Mouse (Mus musculus) E14TG2a.4 (cell line): ENCODE results near the gene Dctn5.
"Not testable (repeated sequence)": the region's sequence is repeated elsewhere in the genome, so short reads cannot be mapped to it uniquely, and the experiment has no call there.

Source experiments
- H3K27me3 ChIP-seq: 2 replicates; pipeline ENCODE4 v1.6.1; 2014; ENCODE audit warnings: low read length, control low read depth; ENCODE audit not compliant: insufficient read depth
- H3K36me3 ChIP-seq: 2 replicates; pipeline ENCODE4 v1.6.1; 2014; ENCODE audit warnings: low read length, control low read depth; ENCODE audit not compliant: insufficient read depth
- H3K4me1 ChIP-seq: replicated peaks from 2 replicates; pipeline ENCODE4 v1.6.1; 2014; ENCODE audit warnings: low read depth, low read length, control low read depth
- H3K4me3 ChIP-seq: replicated peaks from 2 replicates; pipeline ENCODE4 v1.5.1; 2014; ENCODE audit warnings: mild to moderate bottlenecking, low read length
- H3K9me3 ChIP-seq: 2 replicates; pipeline ENCODE4 v1.6.1; 2014; ENCODE audit warnings: low read length, control low read depth
- CTCF ChIP-seq: conservative IDR thresholded peaks from 2 replicates; pipeline ENCODE4 v1.5.1; 2014; ENCODE audit warnings: low read length
- NANOG ChIP-seq: IDR thresholded peaks from 2 replicates; pipeline ENCODE4 v1.6.1; 2014; ENCODE audit warnings: borderline replicate concordance, low read length, mixed read lengths
- POU5F1 ChIP-seq: IDR thresholded peaks from 2 replicates; pipeline ENCODE4 v1.6.1; 2014; ENCODE audit warnings: low read length, borderline replicate concordance

The Dctn5 gene

GRCm38 (mm10) chr7:122132497-122133337 lies at the start of gene Dctn5, which contains the start of gene Palb2:
Gene Dctn5, plus strand, starts transcription at chr7:122133041.
Gene Palb2, minus strand, starts transcription at chr7:122132985.
- no peak for TF ChIP-seq NANOG
- TF ChIP-seq POU5F1 = no peak
- TF ChIP-seq CTCF = no peak
- Histone ChIP-seq H3K4me3 (peak within 1 kb of the TSS; percentile 97), H3K4me1 (peaks cover 21% of the 10 kb centered on the region), H3K27me3 (no peaks in the 10 kb centered on the region), H3K36me3 (peaks cover 62% of the 10 kb centered on the region), H3K9me3 (no peaks in the 10 kb centered on the region)

- no peak overlapping the region for H3K4me3 ChIP-seq
- H3K9me3 ChIP-seq = no peaks in the 10 kb centered on the region
- H3K27me3 ChIP-seq = no peaks in the 10 kb centered on the region
- TF ChIP-seq NANOG (no peak), CTCF (no peak), POU5F1 (no peak)
- H3K4me1 ChIP-seq = 0 out of 2 replicates have a peak, but pooled peaks cover 13% of the 10 kb centered on the region
- H3K36me3 ChIP-seq = peaks cover 93% of the 10 kb centered on the region
Measured at GRCm38 (mm10) chr7:122087195-122087982, 45.5 kb upstream of the Dctn5 start.

DNA sequence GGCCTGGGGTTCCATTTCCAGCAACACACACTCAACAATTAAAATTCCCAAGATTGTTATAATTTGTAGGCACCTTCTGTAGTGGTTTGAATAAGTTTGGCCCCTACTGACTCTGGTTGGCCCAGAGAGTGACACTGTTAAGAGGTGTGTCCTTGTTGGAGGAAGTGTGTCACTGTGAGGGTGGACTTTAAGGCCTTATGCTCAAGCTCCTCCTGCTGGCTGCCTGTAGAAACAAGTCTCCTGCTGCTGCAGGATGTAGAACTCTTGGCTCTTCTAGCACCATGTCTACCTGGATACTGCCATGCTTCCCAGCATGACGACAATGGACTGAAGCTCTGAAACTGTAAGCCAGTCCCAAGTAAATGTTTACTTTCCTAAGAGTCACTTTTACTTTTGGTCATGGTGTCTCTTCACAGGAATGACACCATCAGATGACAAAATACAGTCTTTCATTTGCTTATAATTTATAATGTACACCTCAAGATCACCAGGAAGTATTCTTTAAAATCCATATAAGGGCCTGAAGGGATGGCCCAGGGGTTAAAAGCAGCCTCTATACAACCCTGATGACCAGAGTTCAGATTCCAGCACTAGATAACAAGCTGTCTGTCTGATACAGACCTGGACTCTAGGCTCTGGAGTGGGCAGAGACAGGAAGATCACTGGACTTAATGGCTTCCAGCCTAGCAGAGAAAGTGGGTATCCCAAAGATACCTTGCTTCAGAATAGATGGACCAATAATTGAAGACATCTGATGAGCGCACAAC lies 38.1 kb upstream of the Dctn5 start:
- Histone ChIP-seq H3K36me3 (peaks cover 92% of the 10 kb centered on the region), H3K4me3 (no peak overlapping the region), H3K4me1 (peaks cover 41% of the 10 kb centered on the region), H3K9me3 (no peaks in the 10 kb centered on the region), H3K27me3 (no peaks in the 10 kb centered on the region)
- no peak for TF ChIP-seq POU5F1
- 0 out of 2 replicates have a peak, but pooled peaks have one; percentile 3 for TF ChIP-seq CTCF

DNA sequence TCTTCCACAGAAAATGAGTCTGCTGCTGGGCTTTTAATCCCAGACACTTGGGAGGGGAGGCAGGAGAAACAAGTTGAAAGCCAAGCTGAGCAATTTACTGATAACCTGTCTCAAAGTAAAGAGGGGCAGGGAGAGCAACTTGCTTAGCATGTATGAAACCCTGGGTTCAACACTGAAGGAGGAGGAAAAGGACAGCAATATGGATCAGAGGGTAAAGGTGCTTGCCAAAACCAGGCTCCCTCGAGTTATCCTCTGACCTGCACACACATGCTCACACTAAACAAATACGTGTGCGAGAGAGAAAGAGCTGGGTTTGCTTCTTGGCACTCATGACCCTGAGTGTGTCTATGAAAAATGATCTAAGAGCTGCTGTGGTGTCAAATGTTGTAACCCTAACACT lies 34.8 kb upstream of the Dctn5 start:
- no peaks in the 10 kb centered on the region for H3K9me3 ChIP-seq
- no peak overlapping the region for H3K4me3 ChIP-seq
- no peaks in the 10 kb centered on the region for H3K27me3 ChIP-seq
- no peak for TF ChIP-seq CTCF
- no peak for TF ChIP-seq NANOG
- TF ChIP-seq POU5F1 = no peak
- H3K4me1 ChIP-seq = peaks cover 51% of the 10 kb centered on the region
- H3K36me3 ChIP-seq = peaks cover 65% of the 10 kb centered on the region

- TF ChIP-seq POU5F1 (no peak), NANOG (no peak), CTCF (peak; percentile 84)
- H3K36me3 ChIP-seq = peaks cover 53% of the 10 kb centered on the region
- peaks cover 51% of the 10 kb centered on the region for H3K4me1 ChIP-seq
- H3K4me3 ChIP-seq = no peak overlapping the region
- no peaks in the 10 kb centered on the region for H3K27me3 ChIP-seq
- no peaks in the 10 kb centered on the region for H3K9me3 ChIP-seq
Measured at GRCm38 (mm10) chr7:122099222-122099621, 33.6 kb upstream of the Dctn5 start.

DNA sequence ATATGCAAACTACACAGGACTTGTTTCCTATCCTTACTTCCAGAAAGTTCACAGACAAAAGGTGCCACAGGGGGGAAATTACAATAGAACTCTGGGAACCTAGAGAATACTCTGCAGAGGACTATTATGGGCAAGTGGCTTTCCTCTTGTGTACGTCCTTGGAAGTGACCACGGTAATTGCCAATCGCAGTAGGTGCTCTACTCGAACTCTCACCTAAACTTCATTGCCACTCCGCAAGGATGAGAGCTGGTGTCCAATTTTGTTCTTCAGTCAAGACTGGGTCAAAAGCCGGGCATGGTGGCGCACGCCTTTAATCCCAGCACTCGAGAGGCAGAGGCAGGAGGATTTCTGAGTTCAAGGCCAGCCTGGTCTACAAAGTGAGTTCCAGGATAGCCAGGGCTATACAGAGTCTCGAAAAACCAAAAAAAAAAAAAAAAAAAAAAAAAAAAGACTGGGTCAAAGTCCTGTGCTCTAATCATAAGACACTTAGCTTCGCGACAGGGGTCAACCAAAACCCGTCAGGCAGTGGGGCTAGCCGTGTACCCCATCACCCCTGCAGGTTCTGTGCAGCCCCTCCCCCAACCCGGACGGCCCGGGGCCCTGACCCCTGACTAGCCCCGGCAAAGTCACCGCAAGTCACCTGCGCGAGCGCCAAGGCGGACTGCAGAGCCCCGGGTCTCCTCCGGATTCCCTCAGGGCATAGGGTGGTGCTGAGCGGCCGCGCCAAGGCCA lies 31.7 kb upstream of the Dctn5 start:
- H3K27me3 ChIP-seq, H3K9me3 ChIP-seq: not testable (repeated sequence)
- H3K36me3 ChIP-seq = peaks cover 34% of the 10 kb centered on the region
- peak overlapping the region; percentile 89 for H3K4me3 ChIP-seq
- peaks cover 35% of the 10 kb centered on the region for H3K4me1 ChIP-seq

DNA sequence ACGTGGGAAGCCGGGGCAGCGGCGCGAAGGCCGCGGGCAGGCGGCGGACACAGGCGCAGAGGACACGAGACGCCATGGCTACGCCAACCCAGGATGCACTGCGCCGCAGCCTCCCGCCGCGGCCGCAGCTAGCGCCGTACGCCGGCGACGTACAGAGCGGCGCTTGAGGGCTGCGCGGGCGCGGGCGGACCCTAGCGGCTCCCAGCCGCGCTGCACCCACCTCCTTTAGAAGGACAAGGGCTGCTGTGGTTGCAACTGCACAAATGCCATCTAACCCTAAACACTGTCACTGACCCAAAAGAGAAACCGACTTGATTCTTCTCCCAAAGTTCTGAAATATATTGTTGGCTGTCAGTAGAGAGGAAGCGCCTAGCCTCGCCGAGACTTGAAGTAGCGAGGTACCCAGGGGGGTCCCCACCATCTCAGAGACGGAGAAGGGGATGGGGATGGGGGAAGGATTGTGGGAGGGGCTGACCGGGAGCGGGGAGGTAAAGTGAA lies 31.0 kb upstream of the Dctn5 start, which contains the start of gene Ndufab1:
Ndufab1 (minus strand) TSS at position 140 of the 498 bp plus-strand sequence.
- no peaks in the 10 kb centered on the region for H3K9me3 ChIP-seq
- peaks cover 33% of the 10 kb centered on the region for H3K4me1 ChIP-seq
- peaks cover 32% of the 10 kb centered on the region for H3K36me3 ChIP-seq
- H3K27me3 ChIP-seq = no peaks in the 10 kb centered on the region
- H3K4me3 ChIP-seq = peak within 1 kb of the TSS; percentile 89
- TF ChIP-seq POU5F1 (no peak), NANOG (no peak), CTCF (0 out of 2 replicates have a peak, but pooled peaks have one; percentile 5)
